Mouse (Mus musculus) hindbrain, postnatal 0 days (tissue): ENCODE measurements around the gene Hist1h4f. TPM values are rescaled to one million over a fixed set of nuclear protein-coding genes. Genes with fewer than 3 reads are reported as not detected.

Source experiments
- ATAC-seq: fragments of 200-750 bp; cut with Nextera tagmentation; 2 replicates; pipeline ENCODE4 v1.8.0; 2017; ENCODE audit warnings: mild to moderate bottlenecking, moderate TSS enrichment, moderate library complexity
- DNase-seq: peaks from one replicate; pipeline ENCODE4 v3.0.0-alpha.2; 2015; ENCODE audit warnings: low spot score
- H3K27ac ChIP-seq: fragments of 300-500 bp; sonication (generic); 2 replicates; pipeline ENCODE4 v1.5.1; 2014; ENCODE audit warnings: mild to moderate bottlenecking
- H3K27me3 ChIP-seq: fragments of 300-500 bp; sonication (generic); 2 replicates; pipeline ENCODE4 v1.6.1; 2014; ENCODE audit warnings: low read length, mixed read lengths; ENCODE audit not compliant: insufficient read depth
- H3K36me3 ChIP-seq: fragments of 300-500 bp; sonication (generic); 2 replicates; pipeline ENCODE4 v1.6.1; 2014; ENCODE audit warnings: low read length, mixed read lengths; ENCODE audit not compliant: insufficient read depth
- H3K4me1 ChIP-seq: fragments of 300-500 bp; sonication (generic); 2 replicates; pipeline ENCODE4 v1.6.1; 2014; ENCODE audit warnings: antibody characterized with exemption, low read length, mixed read lengths; ENCODE audit not compliant: insufficient read depth
- H3K4me2 ChIP-seq: fragments of 300-500 bp; sonication (generic); 2 replicates; pipeline ENCODE4 v1.6.1; 2014; ENCODE audit warnings: low read depth, mild to moderate bottlenecking, low read length, moderate library complexity, mixed read lengths
- H3K4me3 ChIP-seq: fragments of 300-500 bp; sonication (generic); 2 replicates; pipeline ENCODE4 v1.5.1; 2014; ENCODE audit warnings: low read length
- H3K9ac ChIP-seq: fragments of 300-500 bp; sonication (generic); replicated peaks from 2 replicates; pipeline ENCODE4 v1.6.1; 2014; ENCODE audit warnings: mild to moderate bottlenecking, low read length, moderate library complexity, mixed read lengths
- H3K9me3 ChIP-seq: fragments of 300-500 bp; sonication (generic); 2 replicates; pipeline ENCODE4 v1.6.1; 2016; ENCODE audit warnings: low read length, mixed read lengths
- CTCF ChIP-seq: IDR thresholded peaks from 2 replicates; pipeline ENCODE4 v1.5.1; 2016; ENCODE audit warnings: antibody characterized with exemption, control low read depth, low read depth
- WGBS: fragments of 180-500 bp; shearing (Covaris S2); extraction: QIAGEN DNeasy Blood & Tissue Kit; methylation state at CpG from one replicate; pipeline ENCODE4 v1.1.7; 2014; 5-methylcytosine and 5-hydroxymethylcytosine counted together
- polyA plus RNA-seq: library from polyadenylated mRNA; unstranded; fragments of >200 nt; fragmentation: Nextera tagmentation; extraction: Ambion mirVana; gene quantifications from 2 replicates; pipeline ENCODE4 v1.2.1, GENCODE M21; 2015
- total RNA-seq: library from RNA; depleted of rRNA; stranded (reverse); fragments of >200 nt; gene quantifications from 2 replicates; pipeline ENCODE4 v1.2.3, GENCODE M21; 2014

The Hist1h4f gene
- total and polyA plus RNA-seq, 2 experiments from 2014 or later: 2,344 TPM; not detected in 1

GRCm38 (mm10) chr13:23532262-23533075 lies 19.0 kb downstream of the Hist1h4f start:
- Histone ChIP-seq H3K4me2 (peak overlapping the region; percentile 61), H3K27me3 (no peaks in the 10 kb centered on the region), H3K4me3 (peak overlapping the region; percentile 40; the same call in 1 of the 2 replicates), H3K9me3 (no peaks in the 10 kb centered on the region), H3K36me3 (no peaks in the 10 kb centered on the region), H3K9ac (peak overlapping the region; percentile 54; the same call in 1 of the 2 replicates), H3K27ac (peak overlapping the region; percentile 87; the same call in 1 of the 2 replicates), H3K4me1 (peaks cover 7% of the 10 kb centered on the region; the same call in 1 of the 2 replicates)
- DNase-seq (no peak), ATAC-seq (no peak)
- no peak for TF ChIP-seq CTCF
- 25% methylated on average over 9 of the region's 9 CpGs for WGBS

GRCm38 (mm10) chr13:23530901-23531875 lies 20.3 kb downstream of the Hist1h4f start, which contains the start of gene Hist1h4h:
Gene Hist1h4h (plus strand): TSS chr13:23531050.
- ATAC-seq (peak; percentile 88), DNase-seq (peak; percentile 99)
- Histone ChIP-seq H3K4me2 (peak within 1 kb of the TSS; percentile 61), H3K27me3 (no peaks in the 10 kb centered on the region), H3K27ac (peak within 1 kb of the TSS; percentile 87), H3K4me3 (peak within 1 kb of the TSS; percentile 40), H3K9me3 (no peaks in the 10 kb centered on the region), H3K9ac (peak within 1 kb of the TSS; percentile 54), H3K36me3 (no peaks in the 10 kb centered on the region), H3K4me1 (peaks cover 7% of the 10 kb centered on the region; the same call in 1 of the 2 replicates)
- under 1% methylated on average over 54 of the region's 70 CpGs for WGBS
- no peak for TF ChIP-seq CTCF

GRCm38 (mm10) chr13:23530181-23530900 lies 21.1 kb downstream of the Hist1h4f start:
- ATAC-seq (no peak), DNase-seq (peak; percentile 72)
- Histone ChIP-seq H3K4me3 (peak overlapping the region; percentile 40), H3K4me1 (peaks cover 7% of the 10 kb centered on the region; the same call in 1 of the 2 replicates), H3K9ac (peak overlapping the region; percentile 54), H3K27ac (peak overlapping the region; percentile 87), H3K9me3 (no peaks in the 10 kb centered on the region), H3K27me3 (no peaks in the 10 kb centered on the region), H3K36me3 (no peaks in the 10 kb centered on the region), H3K4me2 (peak overlapping the region; percentile 61)
- under 1% methylated on average over 20 of the region's 20 CpGs for WGBS
- no peak for TF ChIP-seq CTCF

GRCm38 (mm10) chr13:23529480-23530165 lies 21.8 kb downstream of the Hist1h4f start:
- Histone ChIP-seq H3K4me3 (peak overlapping the region; percentile 40), H3K9ac (peak overlapping the region; percentile 54), H3K36me3 (no peaks in the 10 kb centered on the region), H3K27me3 (no peaks in the 10 kb centered on the region), H3K9me3 (no peaks in the 10 kb centered on the region), H3K4me1 (peaks cover 5% of the 10 kb centered on the region; the same call in 1 of the 2 replicates), H3K27ac (peak overlapping the region; percentile 87; the same call in 1 of the 2 replicates), H3K4me2 (peak overlapping the region; percentile 61)
- ATAC-seq (no peak), DNase-seq (no peak)
- TF ChIP-seq CTCF: no peak
- 33% methylated on average over 2 of the region's 2 CpGs for WGBS

GRCm38 (mm10) chr13:23529005-23529404 lies 22.4 kb downstream of the Hist1h4f start:
- Histone ChIP-seq H3K4me3 (no peak overlapping the region), H3K9me3 (no peaks in the 10 kb centered on the region), H3K9ac (no peak overlapping the region), H3K4me2 (no peak overlapping the region), H3K4me1 (no peaks in the 10 kb centered on the region), H3K27me3 (no peaks in the 10 kb centered on the region), H3K27ac (no peak overlapping the region), H3K36me3 (no peaks in the 10 kb centered on the region)
- ATAC-seq: no peak
- DNase-seq: no peak
- 53% methylated on average over 5 of the region's 5 CpGs for WGBS
- no peak for TF ChIP-seq CTCF
